Mouse (Mus musculus) heart, postnatal 36 days (tissue): Measurements from ENCODE around the gene Kazald1. TPM values are rescaled to one million over a fixed set of nuclear protein-coding genes. Genes with fewer than 3 reads are reported as not detected.

Source experiments
- DNase-seq, 2 experiments: peaks; one replicate each; pipeline ENCODE4 v3.0.0; 2021 to 2022
- intact Hi-C: fragments of 180-260 bp; cut with DNase I; formaldehyde crosslinking; loops from one replicate; pipeline ENCODE4 v1.15.1; 2025
- total RNA-seq, 2 experiments: library from RNA; stranded (reverse); gene quantifications; 2 replicates each; pipeline ENCODE4 v1.2.3; 2021

Gene Kazald1
- total RNA-seq, 2 experiments from 2014 or later = 4.6 to 4.8 TPM

- DNase-seq = no peak
- intact Hi-C loops = no loop called here
Measured at GRCm38 (mm10) chr19:45114772-45115171, 39.7 kb downstream of the Kazald1 start.

GRCm38 (mm10) chr19:45116798-45117197 lies 41.8 kb downstream of the Kazald1 start:
- intact Hi-C loops = loop anchor here (1.0 kb wide), 1 partner anchor 45 kb away; no protein-coding TSS in a partner anchor
- peak; percentile 41 to 49 for DNase-seq

Other genes with a start within 250 kb of the Kazald1 start
- 10 to 100 TPM; 21.4 to 23.3 TPM for gene Slf2, start 144.1 kb upstream of the Kazald1 start, total RNA-seq
- under 1 TPM; 0.14 to 0.30 TPM for gene Sema4g, start 86.1 kb upstream of the Kazald1 start, total RNA-seq
- gene Twnk, start 69.6 kb upstream of the Kazald1 start, total RNA-seq = 10 to 100 TPM; 29.8 to 30.2 TPM
- 10 to 100 TPM; 48.6 to 52.3 TPM for gene Mrpl43, start 68.8 kb upstream of the Kazald1 start, total RNA-seq
- 10 to 100 TPM; 61.0 to 69.7 TPM for gene Lzts2, start 60.8 kb upstream of the Kazald1 start, total RNA-seq
- gene Pdzd7, start 29.5 kb upstream of the Kazald1 start, total RNA-seq = under 1 TPM; 0.11 to 0.19 TPM
- 10 to 100 TPM; 11.6 to 14.2 TPM for gene Sfxn3, start 27.7 kb upstream of the Kazald1 start, total RNA-seq
- not detected for gene Tlx1, start 75.4 kb downstream of the Kazald1 start, total RNA-seq
- gene Lbx1, start 160.6 kb downstream of the Kazald1 start, total RNA-seq = under 1 TPM in 1 of 2 experiments, not detected in 1; 0.11 TPM